Comparison of ENCODE assay signal across 22 mouse cellular contexts in genomic region chr16:67509079-67509478, GRCm38 (mm10).
DNase-seq lines count a peak whose midpoint lies in the region; ATAC-seq lines count a peak whose summit lies in the region.
"Had no signal": no experiment of that assay in that cellular context is flagged by ENCODE, and none has a peak within 500 bp of the region (broad histone marks: within the 10 kb centered on the region; RNA-seq: fewer than 3 reads in every experiment).

No protein-coding gene starts in this region.

- no peaks in the 10 kb centered on the region for H3K36me3 ChIP-seq in forebrain, embryonic 15.5 days
- no peaks in the 10 kb centered on the region for H3K36me3 ChIP-seq in forebrain, embryonic 12.5 days (replicated peaks)
- no peaks in the 10 kb centered on the region for H3K36me3 ChIP-seq in hindbrain, embryonic 15.5 days
- H3K36me3 ChIP-seq in hindbrain, embryonic 11.5 days (ENCODE audit: control insufficient read depth, insufficient read depth, low read length), result no peaks in the 10 kb centered on the region
- H3K36me3 ChIP-seq: heart, embryonic 12.5 days; kidney, embryonic 15.5 days; limb, embryonic 15.5 days had no signal

- WGBS in forebrain, embryonic 15.5 days, result 71% methylated on average over 9 of the region's 9 CpGs
- 82% methylated on average over 9 of the region's 9 CpGs for WGBS in forebrain, embryonic 12.5 days
- WGBS in hindbrain, embryonic 15.5 days, result 64% methylated on average over 9 of the region's 9 CpGs
- WGBS in hindbrain, embryonic 11.5 days, result 91% methylated on average over 9 of the region's 9 CpGs

- no peak overlapping the region for H3K4me2 ChIP-seq in forebrain, embryonic 15.5 days (replicated peaks)
- no peak overlapping the region for H3K4me2 ChIP-seq in forebrain, embryonic 12.5 days
- H3K4me2 ChIP-seq in hindbrain, embryonic 15.5 days, result peak overlapping the region; percentile 27
- H3K4me2 ChIP-seq in hindbrain, embryonic 11.5 days (replicated peaks; ENCODE audit: low read depth, low read length), result no peak overlapping the region
- H3K4me2 ChIP-seq: heart, embryonic 12.5 days; kidney, embryonic 15.5 days; limb, embryonic 15.5 days; lung, embryonic 14.5 days had no signal

- H3K9me3 ChIP-seq in forebrain, embryonic 15.5 days, result no peaks in the 10 kb centered on the region
- H3K9me3 ChIP-seq in forebrain, embryonic 12.5 days, result no peaks in the 10 kb centered on the region
- H3K9me3 ChIP-seq in hindbrain, embryonic 15.5 days, result no peaks in the 10 kb centered on the region
- H3K9me3 ChIP-seq in hindbrain, embryonic 11.5 days (ENCODE audit: control insufficient read depth, low read length), result no peaks in the 10 kb centered on the region
- H3K9me3 ChIP-seq: heart, embryonic 12.5 days; kidney, embryonic 15.5 days; limb, embryonic 15.5 days had no signal

- DNase-seq in hindbrain, embryonic 11.5 days (ENCODE audit: low spot score), result no peak
- peak; percentile 29 for DNase-seq in right cerebral cortex, adult 18-20 months
- no peak for DNase-seq in right cerebral cortex, postnatal 4 days
- DNase-seq in adrenal gland, postnatal 4 days (ENCODE audit: low spot score in 2 of 2), result no peak
- DNase-seq: adrenal gland, postnatal 25 days; gastrocnemius, postnatal 14 days; heart, adult 11 months; heart, postnatal 14 days; kidney, adult 11 months; kidney, postnatal 36 days; layer of hippocampus, adult 9-11 months; left cerebral cortex, postnatal 4 days; lung, embryonic 14.5 days; right cerebral cortex, postnatal 14 days; spleen, adult 18-20 months had no signal

- H3K9ac ChIP-seq in forebrain, embryonic 15.5 days (replicated peaks), result no peak overlapping the region
- no peak overlapping the region for H3K9ac ChIP-seq in forebrain, embryonic 12.5 days
- no peak overlapping the region for H3K9ac ChIP-seq in hindbrain, embryonic 15.5 days
- no peak overlapping the region for H3K9ac ChIP-seq in hindbrain, embryonic 11.5 days (ENCODE audit: low read depth, low read length)
- H3K9ac ChIP-seq: heart, embryonic 12.5 days; kidney, embryonic 15.5 days; limb, embryonic 15.5 days; liver, embryonic 14.5 days; lung, embryonic 14.5 days had no signal

- ATAC-seq in forebrain, embryonic 15.5 days (replicated peaks), result no peak
- no peak for ATAC-seq in forebrain, embryonic 12.5 days (ENCODE audit: low FRiP score)
- ATAC-seq in hindbrain, embryonic 15.5 days (ENCODE audit: low FRiP score, low read depth), result no peak
- no peak for ATAC-seq in hindbrain, embryonic 11.5 days (ENCODE audit: low FRiP score)

- H3K4me1 ChIP-seq in forebrain, embryonic 15.5 days, result no peaks in the 10 kb centered on the region
- H3K4me1 ChIP-seq in forebrain, embryonic 12.5 days, result no peaks in the 10 kb centered on the region
- no peaks in the 10 kb centered on the region for H3K4me1 ChIP-seq in hindbrain, embryonic 15.5 days (replicated peaks)
- H3K4me1 ChIP-seq in hindbrain, embryonic 11.5 days (replicated peaks; ENCODE audit: control insufficient read depth, insufficient read depth, low read length), result no peaks in the 10 kb centered on the region
- H3K4me1 ChIP-seq: heart, embryonic 12.5 days; kidney, embryonic 15.5 days; limb, embryonic 15.5 days had no signal

- no peak overlapping the region for H3K4me3 ChIP-seq in forebrain, embryonic 15.5 days
- H3K4me3 ChIP-seq in forebrain, embryonic 12.5 days (replicated peaks), result no peak overlapping the region
- H3K4me3 ChIP-seq in hindbrain, embryonic 15.5 days, result no peak overlapping the region
- no peak overlapping the region for H3K4me3 ChIP-seq in hindbrain, embryonic 11.5 days (ENCODE audit: low read depth, low read length)
- H3K4me3 ChIP-seq: heart, embryonic 12.5 days; kidney, embryonic 15.5 days; limb, embryonic 15.5 days had no signal

- H3K27ac ChIP-seq in forebrain, embryonic 15.5 days (replicated peaks), result 0 out of 2 replicates have a peak overlapping the region, but pooled peaks have one; percentile 4
- H3K27ac ChIP-seq in forebrain, embryonic 12.5 days, result no peak overlapping the region
- H3K27ac ChIP-seq in hindbrain, embryonic 15.5 days (replicated peaks), result no peak overlapping the region
- H3K27ac ChIP-seq in hindbrain, embryonic 11.5 days (ENCODE audit: low read depth, low read length), result no peak overlapping the region
- H3K27ac ChIP-seq: kidney, embryonic 15.5 days; limb, embryonic 15.5 days; liver, embryonic 14.5 days had no signal

- no peaks in the 10 kb centered on the region for H3K27me3 ChIP-seq in forebrain, embryonic 15.5 days
- H3K27me3 ChIP-seq in forebrain, embryonic 12.5 days, result no peaks in the 10 kb centered on the region
- no peaks in the 10 kb centered on the region for H3K27me3 ChIP-seq in hindbrain, embryonic 15.5 days
- H3K27me3 ChIP-seq in hindbrain, embryonic 11.5 days (ENCODE audit: control insufficient read depth, insufficient read depth, low read length), result no peaks in the 10 kb centered on the region
- H3K27me3 ChIP-seq: heart, embryonic 12.5 days; kidney, embryonic 15.5 days; limb, embryonic 15.5 days had no signal
